Mouse (Mus musculus): ENCODE results near the gene Espnl.

Gene Espnl

GRCm38 (mm10) chr1:91317656-91318055 is 4.2 kb upstream of the Espnl start:
- DNase-seq (ENCODE audit: low spot score), result no peak

DNA sequence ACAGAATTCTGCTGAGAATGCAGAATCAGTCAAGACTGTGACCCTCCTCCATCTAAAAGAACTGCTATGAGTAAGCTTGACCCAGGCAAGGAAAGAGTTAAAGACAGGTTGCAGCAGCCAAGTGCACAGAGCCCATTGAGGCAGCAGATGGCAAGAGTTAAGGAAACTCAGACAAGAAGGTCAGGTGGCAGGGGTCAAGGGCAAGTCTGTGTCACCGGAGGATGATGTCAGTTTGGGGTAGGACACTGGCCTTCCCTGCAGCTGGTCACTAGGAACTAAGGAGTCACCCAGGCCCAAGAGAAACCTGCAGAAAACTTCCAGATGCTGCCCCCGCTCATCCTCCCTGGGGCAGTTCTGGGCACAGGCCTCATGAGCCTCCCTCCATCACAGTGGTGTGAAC is 2.8 kb downstream of the Espnl start:
- DNase-seq (ENCODE audit: low spot score), result no peak

DNA sequence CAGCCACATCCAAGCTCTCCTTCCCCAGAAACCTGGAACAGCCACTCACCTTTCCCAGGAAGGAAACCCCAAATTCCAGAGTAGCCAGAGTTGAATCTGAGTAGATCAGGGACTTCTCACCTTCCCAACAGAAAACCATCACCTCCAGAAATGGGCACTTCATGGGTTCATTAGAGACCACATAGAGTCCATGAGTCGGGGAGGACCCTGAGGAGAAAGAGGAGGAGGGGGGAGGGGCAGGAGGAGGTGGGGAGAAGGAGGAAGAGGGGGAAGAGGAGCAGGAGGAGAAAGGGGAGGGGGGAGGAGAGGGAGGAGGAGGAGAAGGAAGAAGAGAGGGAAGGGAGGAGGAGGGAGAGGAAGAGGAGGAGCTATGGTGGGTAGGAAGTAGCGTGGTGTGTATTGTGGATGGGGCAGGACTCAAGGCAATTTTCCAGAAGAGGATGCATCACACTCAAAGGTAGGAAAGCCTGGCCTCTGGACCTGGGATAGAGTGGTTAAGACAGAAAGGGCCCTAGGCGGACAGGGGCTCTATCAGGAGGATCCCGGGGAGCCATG is 3.7 kb downstream of the Espnl start:
- DNase-seq (ENCODE audit: low spot score), result no peak

GRCm38 (mm10) chr1:91332102-91332501 is 10.2 kb downstream of the Espnl start:
- DNase-seq (ENCODE audit: low spot score), result no peak

- DNase-seq (ENCODE audit: low spot score), result no peak
Observed at GRCm38 (mm10) chr1:91333582-91333981, 11.7 kb downstream of the Espnl start.

GRCm38 (mm10) chr1:91337355-91337754 is 15.5 kb downstream of the Espnl start:
- DNase-seq (ENCODE audit: low spot score), result no peak

DNA sequence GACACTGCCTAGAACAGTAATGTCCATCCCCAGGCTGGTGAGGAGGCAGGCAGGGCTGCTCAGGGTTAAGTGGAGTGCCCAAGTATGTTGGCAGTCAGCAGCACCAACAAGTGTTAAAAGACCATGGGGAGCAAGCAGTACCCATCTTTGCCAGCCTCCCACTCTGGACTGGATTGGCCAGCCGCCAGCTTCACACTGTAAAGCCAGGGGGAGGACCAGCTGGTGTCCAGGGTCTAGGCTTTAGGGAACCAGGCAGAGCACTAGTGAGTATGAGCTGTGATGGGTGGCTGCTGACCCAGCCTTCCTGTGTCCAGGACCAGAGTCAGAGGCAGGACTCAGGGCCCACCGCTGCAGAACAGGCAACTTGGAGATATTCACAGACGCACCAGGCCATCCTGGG is 22.1 kb downstream of the Espnl start:
- DNase-seq (ENCODE audit: low spot score), result no peak

DNA sequence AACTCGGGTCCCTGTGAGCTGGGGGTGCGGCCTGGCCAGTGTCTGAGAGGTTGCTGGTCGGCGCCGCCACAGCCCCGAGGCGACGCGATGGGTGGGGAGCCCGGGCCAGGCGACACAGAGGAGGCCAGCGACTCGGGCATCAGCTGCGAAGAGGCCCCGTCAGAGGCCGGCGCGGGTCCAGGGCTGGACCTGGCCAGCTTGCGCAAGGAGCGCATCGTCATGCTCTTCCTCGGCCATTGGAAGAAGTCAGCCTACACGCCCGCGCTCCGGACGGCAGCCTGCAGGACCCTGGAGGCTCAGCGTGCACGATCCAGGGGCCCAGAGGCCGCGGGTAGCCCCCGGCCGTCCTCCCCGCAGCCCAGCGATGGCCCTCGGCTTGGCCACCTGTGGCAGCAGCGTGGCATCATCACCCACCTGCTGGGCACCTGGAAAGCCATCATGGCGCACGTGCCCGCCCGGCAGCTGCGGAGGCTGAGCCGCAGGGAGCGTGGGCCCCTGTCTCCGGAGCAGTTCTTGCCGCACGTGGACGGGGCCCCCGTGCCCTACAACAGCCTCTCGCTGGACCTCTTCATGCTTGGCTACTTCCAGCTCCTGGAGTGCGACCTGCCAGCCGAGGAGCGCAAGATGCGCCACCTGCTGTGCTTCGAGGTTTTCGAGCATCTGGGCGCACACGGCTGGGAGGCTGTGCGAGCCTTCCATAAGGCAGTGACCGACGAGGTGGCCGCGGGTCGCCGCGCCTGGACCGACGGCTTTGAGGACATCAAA is 23.2 kb downstream of the Espnl start:
- peak; percentile 45 for DNase-seq (ENCODE audit: low spot score)

- peak; percentile 87 for DNase-seq (ENCODE audit: low spot score)
Observed at GRCm38 (mm10) chr1:91346892-91347291, 25.0 kb downstream of the Espnl start.

DNA sequence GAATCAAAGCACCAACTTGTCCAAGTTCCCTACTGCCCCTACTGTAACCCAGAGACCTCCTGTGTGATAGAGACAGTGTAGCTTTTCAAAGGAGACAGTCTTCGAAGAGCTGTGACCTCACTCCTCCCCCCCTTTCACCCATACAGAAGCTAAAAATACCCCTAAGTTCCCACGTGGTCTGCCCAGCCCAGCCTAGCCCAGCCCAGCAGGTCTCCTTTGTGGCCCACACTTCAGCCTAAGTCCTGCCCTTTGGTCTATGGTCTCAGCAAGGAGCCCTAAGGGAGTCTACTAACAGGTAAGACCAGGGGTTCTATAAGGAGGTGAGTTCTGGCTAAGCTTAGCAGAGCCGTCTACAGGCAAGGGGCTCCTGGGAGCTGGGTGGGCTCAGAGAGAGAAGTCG is 29.0 kb downstream of the Espnl start, which contains the start of gene Klhl30:
TSS of gene Klhl30 (plus strand) at position 176 of the 400 bp plus-strand sequence.
- no peak for DNase-seq (ENCODE audit: low spot score)

- no peak for DNase-seq (ENCODE audit: low spot score)
Observed at GRCm38 (mm10) chr1:91351249-91351648, 29.4 kb downstream of the Espnl start.

DNA sequence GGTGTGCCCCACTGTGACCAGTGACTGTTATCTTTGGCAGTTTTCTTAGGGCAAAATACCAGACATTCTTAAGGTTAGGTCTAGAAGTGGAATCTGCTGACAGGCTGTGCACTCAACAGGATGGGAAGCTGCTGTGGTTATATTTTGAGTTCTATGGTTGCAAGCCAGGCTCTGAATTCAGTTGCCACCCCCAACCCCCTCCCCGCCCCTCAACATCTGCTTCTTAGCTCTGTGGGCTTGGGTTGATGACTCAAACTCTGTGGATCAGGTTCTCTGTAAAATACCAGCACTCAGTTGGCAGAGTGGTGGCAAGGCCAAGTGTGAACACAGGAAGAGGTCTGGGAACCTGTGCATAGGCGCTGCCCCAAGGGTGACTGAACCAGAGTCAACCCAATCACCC is 30.4 kb downstream of the Espnl start:
- no peak for DNase-seq (ENCODE audit: low spot score)

GRCm38 (mm10) chr1:91356105-91356504 is 34.2 kb downstream of the Espnl start:
- DNase-seq (ENCODE audit: low spot score), result no peak

DNA sequence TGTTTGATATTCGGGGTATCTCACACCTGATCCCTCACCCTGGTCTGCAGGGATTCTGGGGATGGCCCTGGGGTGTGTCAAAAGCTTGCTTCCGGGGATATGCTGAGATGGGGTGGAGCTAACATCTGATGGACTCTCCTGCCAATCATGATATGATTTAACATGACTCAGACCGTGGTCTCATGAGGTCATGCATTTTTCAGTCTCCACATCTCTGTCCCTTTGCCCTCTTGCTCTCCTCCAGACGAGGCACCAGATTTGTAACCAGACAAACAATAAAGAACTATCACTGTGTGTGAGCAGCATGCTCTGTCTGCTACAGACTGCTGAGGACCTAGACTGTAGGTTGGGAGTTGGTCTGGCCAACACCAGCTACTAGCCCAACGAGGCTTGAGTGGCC is 40.2 kb downstream of the Espnl start:
- DNase-seq (ENCODE audit: low spot score), result no peak

- DNase-seq (ENCODE audit: low spot score), result no peak
Observed at GRCm38 (mm10) chr1:91364822-91365644, 43.2 kb downstream of the Espnl start.

- DNase-seq (ENCODE audit: low spot score), result no peak
Observed at GRCm38 (mm10) chr1:91365816-91366214, 43.9 kb downstream of the Espnl start.

- DNase-seq (ENCODE audit: low spot score), result peak; percentile 84
Observed at GRCm38 (mm10) chr1:91366215-91367108, 44.6 kb downstream of the Espnl start, which contains the start of gene Erfe. TSS of gene Erfe (plus strand) at chr1:91366430.

DNA sequence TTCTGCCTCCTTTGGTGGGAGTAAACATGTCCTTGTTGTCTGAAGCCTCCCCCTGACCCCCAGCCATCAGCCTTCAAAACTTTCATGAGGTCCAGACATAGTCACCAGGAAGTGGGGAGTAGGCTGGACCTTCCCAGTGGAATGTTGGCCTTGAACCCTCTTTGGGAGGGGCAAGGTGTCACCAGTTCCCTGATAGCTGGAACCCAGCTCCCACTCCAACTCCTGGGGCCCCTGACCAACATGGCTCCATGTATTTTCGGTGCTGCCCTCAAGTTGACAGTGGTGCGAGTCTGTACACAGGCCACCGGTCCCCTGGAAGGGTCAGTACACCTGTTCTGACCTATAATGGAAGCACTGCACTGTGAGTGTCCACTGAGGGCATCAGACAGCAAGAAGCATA is 45.4 kb downstream of the Espnl start:
- DNase-seq (ENCODE audit: low spot score), result no peak

- no peak for DNase-seq (ENCODE audit: low spot score)
Observed at GRCm38 (mm10) chr1:91369408-91369807, 47.5 kb downstream of the Espnl start.

DNA sequence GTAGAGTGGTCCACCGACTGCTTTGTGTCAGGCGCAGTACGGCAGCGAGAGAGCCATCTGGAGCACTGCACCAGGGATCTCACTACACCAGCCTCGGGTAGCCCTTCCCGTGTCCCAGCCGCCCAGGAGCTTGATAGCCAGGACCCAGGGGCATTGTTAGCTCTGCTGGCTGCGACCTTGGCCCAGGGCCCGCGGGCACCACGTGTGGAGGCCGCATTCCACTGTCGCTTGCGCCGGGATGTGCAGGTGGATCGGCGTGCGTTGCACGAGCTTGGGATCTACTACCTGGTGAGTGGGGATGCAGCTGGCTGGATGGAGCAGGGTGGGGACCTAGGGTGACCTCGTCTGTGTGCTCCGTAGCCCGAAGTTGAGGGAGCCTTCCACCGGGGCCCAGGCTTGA is 48.2 kb downstream of the Espnl start:
- DNase-seq (ENCODE audit: low spot score), result no peak

GRCm38 (mm10) chr1:91373414-91373835 is 51.5 kb downstream of the Espnl start:
- DNase-seq (ENCODE audit: low spot score), result no peak
